Mouse (Mus musculus) liver, adult 2 months (tissue): ENCODE results near the gene Aqp1.

Experiments used
- CTCF ChIP-seq: fragments of 200-500 bp; IDR thresholded peaks from 2 replicates; pipeline ENCODE4 v1.5.1; 2011; ENCODE audit warnings: low read depth, low read length, control low read depth
- POLR2A ChIP-seq: fragments of 200-500 bp; IDR thresholded peaks from 2 replicates; pipeline ENCODE4 v1.6.1; 2011; ENCODE audit warnings: low read length, control low read depth; ENCODE audit not compliant: insufficient read depth; ENCODE audit errors: extremely low read depth

DNA sequence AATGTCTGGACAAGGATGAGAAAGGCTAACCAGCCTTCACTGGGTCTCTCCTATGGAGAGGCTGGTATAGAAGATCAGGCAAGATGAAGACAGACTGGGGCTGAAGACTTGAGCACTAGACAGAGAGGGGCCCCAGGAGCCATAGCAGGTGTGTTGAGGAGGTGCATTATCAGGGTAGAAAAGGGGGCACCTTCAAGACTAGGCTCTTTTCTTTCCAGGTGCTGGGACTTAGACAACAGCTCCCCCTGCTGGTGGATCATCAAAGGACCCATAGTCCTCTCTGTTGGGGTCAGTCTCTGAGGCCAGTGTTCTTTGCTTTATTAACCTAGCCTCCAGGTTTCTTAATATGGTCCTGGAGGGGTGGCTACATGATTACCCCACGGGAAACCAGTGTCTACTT lies 47.7 kb downstream of the Aqp1 start:
- TF ChIP-seq CTCF, result peak; percentile 63; the same call in 1 of the 2 replicates
- no peak for TF ChIP-seq POLR2A
